27 mouse cellular contexts compared by ENCODE assay signal in genomic region chr13:33661105-33661504, GRCm38 (mm10). TPM values are rescaled to one million over a fixed set of nuclear protein-coding genes. Genes with fewer than 3 reads are reported as not detected.
DNase-seq lines count a peak whose midpoint lies in the region; ATAC-seq and TF ChIP-seq lines count a peak whose summit lies in the region.
"Had no signal": no experiment of that assay in that cellular context is flagged by ENCODE, and none has a peak within 500 bp of the region (broad histone marks: within the 10 kb centered on the region; RNA-seq: fewer than 3 reads in every experiment).

TSS of gene Serpinb6d (plus strand) at chr13:33661405.

- no peak for TF ChIP-seq EP300 in stomach, postnatal 0 days (optimal IDR thresholded peaks at IDR 0.05)

- no peak within 1 kb of the TSS for H3K9ac ChIP-seq in kidney, embryonic 14.5 days (ENCODE audit: low read depth, low read length)
- no peak within 1 kb of the TSS for H3K9ac ChIP-seq in stomach, embryonic 15.5 days
- H3K9ac ChIP-seq in stomach, postnatal 0 days (ENCODE audit: low read length) = no peak within 1 kb of the TSS
- H3K9ac ChIP-seq: embryonic facial prominence, embryonic 12.5 days; forebrain, embryonic 13.5 days had no signal

- H3K4me3 ChIP-seq in gastrocnemius, adult 2 months = no peak within 1 kb of the TSS
- no peak within 1 kb of the TSS for H3K4me3 ChIP-seq in kidney, adult 2 months (ENCODE audit: insufficient read depth, low read depth, low read length)
- no peak within 1 kb of the TSS for H3K4me3 ChIP-seq in kidney, embryonic 14.5 days (ENCODE audit: low read length)
- H3K4me3 ChIP-seq in stomach, embryonic 15.5 days (replicated peaks) = no peak within 1 kb of the TSS
- H3K4me3 ChIP-seq in stomach, postnatal 0 days (ENCODE audit: low read depth, low read length) = no peak within 1 kb of the TSS
- H3K4me3 ChIP-seq: embryonic facial prominence, embryonic 10.5 days; embryonic facial prominence, embryonic 12.5 days; forebrain, embryonic 13.5 days had no signal

- no peaks in the 10 kb centered on the region for H3K36me3 ChIP-seq in kidney, adult 2 months (ENCODE audit: control insufficient read depth, insufficient read depth, low read length)
- no peaks in the 10 kb centered on the region for H3K36me3 ChIP-seq in kidney, embryonic 14.5 days (ENCODE audit: control insufficient read depth, insufficient read depth, low read length)
- H3K36me3 ChIP-seq in stomach, embryonic 15.5 days = no peaks in the 10 kb centered on the region
- no peaks in the 10 kb centered on the region for H3K36me3 ChIP-seq in stomach, postnatal 0 days (ENCODE audit: control insufficient read depth, insufficient read depth, low read length)
- H3K36me3 ChIP-seq: embryonic facial prominence, embryonic 10.5 days; embryonic facial prominence, embryonic 12.5 days; G1E had no signal

- TF ChIP-seq POLR2A in kidney, adult 2 months (IDR thresholded peaks at IDR 0.05; ENCODE audit: low read depth, low read length) = no peak

- intact Hi-C loops in gastrocnemius, adult 2 months (cut with DNase I) = no loop called here

- ATAC-seq in kidney, embryonic 14.5 days (ENCODE audit: low FRiP score, low TSS enrichment) = no peak
- ATAC-seq in stomach, embryonic 15.5 days (ENCODE audit: insufficient read depth, low FRiP score, low read depth) = 0 out of 2 replicates have a peak, but pooled peaks have one; percentile 47
- no peak for ATAC-seq in stomach, postnatal 0 days (ENCODE audit: low FRiP score, low TSS enrichment)
- ATAC-seq: activated CD4-positive, CD25-positive, alpha-beta regulatory T cell, adult 4 months; CD4-positive, CD25-positive, alpha-beta regulatory T cell, adult 4 months; forebrain, embryonic 13.5 days; Patski had no signal

- H3K9me3 ChIP-seq in kidney, embryonic 14.5 days (ENCODE audit: control insufficient read depth, low read length) = peaks cover 2% of the 10 kb centered on the region; the same call in 1 of the 2 replicates
- H3K9me3 ChIP-seq in stomach, embryonic 15.5 days = no peaks in the 10 kb centered on the region
- no peaks in the 10 kb centered on the region for H3K9me3 ChIP-seq in stomach, postnatal 0 days (ENCODE audit: control insufficient read depth, low read length)
- H3K9me3 ChIP-seq: G1E had no signal

- TF ChIP-seq CTCF in gastrocnemius, adult 2 months (IDR thresholded peaks at IDR 0.05) = no peak
- no peak for TF ChIP-seq CTCF in kidney, adult 2 months (conservative IDR thresholded peaks at IDR 0.05; ENCODE audit: insufficient read depth, insufficient read length, low read depth, low read length)
- no peak for TF ChIP-seq CTCF in stomach, postnatal 0 days (IDR thresholded peaks at IDR 0.05; ENCODE audit: low read depth)

- no peak within 1 kb of the TSS for H3K27ac ChIP-seq in gastrocnemius, adult 2 months
- no peak within 1 kb of the TSS for H3K27ac ChIP-seq in kidney, adult 2 months (ENCODE audit: insufficient read depth, low read depth, low read length)
- H3K27ac ChIP-seq in kidney, embryonic 14.5 days (ENCODE audit: low read depth, low read length) = no peak within 1 kb of the TSS
- no peak within 1 kb of the TSS for H3K27ac ChIP-seq in stomach, embryonic 15.5 days
- no peak within 1 kb of the TSS for H3K27ac ChIP-seq in stomach, postnatal 0 days (replicated peaks)
- H3K27ac ChIP-seq: embryonic facial prominence, embryonic 10.5 days; embryonic facial prominence, embryonic 12.5 days; forebrain, embryonic 13.5 days had no signal

- H3K27me3 ChIP-seq in kidney, adult 2 months (replicated peaks; ENCODE audit: control insufficient read depth, insufficient read depth, low read length) = no peaks in the 10 kb centered on the region
- H3K27me3 ChIP-seq in kidney, embryonic 14.5 days (ENCODE audit: control insufficient read depth, insufficient read depth, low read length) = no peaks in the 10 kb centered on the region
- no peaks in the 10 kb centered on the region for H3K27me3 ChIP-seq in stomach, embryonic 15.5 days (replicated peaks)
- no peaks in the 10 kb centered on the region for H3K27me3 ChIP-seq in stomach, postnatal 0 days (ENCODE audit: control insufficient read depth, insufficient read depth, low read length)
- H3K27me3 ChIP-seq: CH12.LX; embryonic facial prominence, embryonic 12.5 days; forebrain, embryonic 13.5 days had no signal

- H3K4me2 ChIP-seq in kidney, embryonic 14.5 days (replicated peaks; ENCODE audit: low read depth, low read length) = no peak within 1 kb of the TSS
- no peak within 1 kb of the TSS for H3K4me2 ChIP-seq in stomach, embryonic 15.5 days
- H3K4me2 ChIP-seq in stomach, postnatal 0 days (replicated peaks; ENCODE audit: low read depth) = no peak within 1 kb of the TSS
- H3K4me2 ChIP-seq: embryonic facial prominence, embryonic 12.5 days; forebrain, embryonic 13.5 days had no signal

- WGBS in kidney, adult 2 months = 69% methylated on average over 1 of the region's 1 CpGs
- 65% methylated on average over 1 of the region's 1 CpGs for WGBS in kidney, embryonic 14.5 days
- 63% methylated on average over 1 of the region's 1 CpGs for WGBS in stomach, embryonic 15.5 days
- WGBS in stomach, postnatal 0 days = 58% methylated on average over 1 of the region's 1 CpGs

- no peaks in the 10 kb centered on the region for H3K4me1 ChIP-seq in kidney, adult 2 months (ENCODE audit: control insufficient read depth, insufficient read depth, low read length)
- H3K4me1 ChIP-seq in kidney, embryonic 14.5 days (ENCODE audit: control insufficient read depth, insufficient read depth, low read length) = no peaks in the 10 kb centered on the region
- H3K4me1 ChIP-seq in stomach, embryonic 15.5 days = no peaks in the 10 kb centered on the region
- no peaks in the 10 kb centered on the region for H3K4me1 ChIP-seq in stomach, postnatal 0 days (replicated peaks; ENCODE audit: control insufficient read depth, insufficient read depth)
- H3K4me1 ChIP-seq: embryonic facial prominence, embryonic 10.5 days; embryonic facial prominence, embryonic 12.5 days; forebrain, embryonic 13.5 days had no signal

- peak; percentile 14 for DNase-seq in gastrocnemius, adult 2 months
- no peak for DNase-seq in gastrocnemius, postnatal 10 days
- peak; percentile 15 for DNase-seq in kidney, adult 2 months
- peak; percentile 0 to 22 for DNase-seq in kidney, postnatal 36 days
- no peak for DNase-seq in kidney, adult 8-10 months
- DNase-seq in stomach, postnatal 0 days (ENCODE audit: low spot score) = no peak
- DNase-seq: adrenal gland, adult 8-10 months; adrenal gland, postnatal 14 days; adrenal gland, postnatal 36 days; B cell, adult 2 months; cerebellum, adult 11-12 months; cerebellum, adult 2 months; cerebellum, adult 9-10 months had no signal

RNA-seq across cellular contexts. Expression of gene Serpinb6d, which starts in this region (rescaled TPM):
- not detected for total RNA-seq in gastrocnemius, adult 2 months (2021)
- total RNA-seq in gastrocnemius, postnatal 10 days (2021) = not detected
- not detected in 2 replicates for polyA plus RNA-seq in kidney, adult 2 months (2012; rRNA removed)
- not detected in 2 replicates for polyA plus RNA-seq in kidney, embryonic 14.5 days (2014; fragmentation: Nextera tagmentation; extraction: Ambion mirVana)
- polyA plus RNA-seq in stomach, embryonic 15.5 days (2015; fragmentation: Nextera tagmentation; extraction: Ambion mirVana) = not detected in 2 replicates
- not detected in 2 replicates for polyA plus RNA-seq in stomach, postnatal 0 days (2015; fragmentation: Nextera tagmentation; extraction: Ambion mirVana)
- total RNA-seq: adrenal gland, adult 18-20 months; adrenal gland, adult 8-10 months; adrenal gland, postnatal 14 days; adrenal gland, postnatal 36 days; CH12.LX; G1E had no signal
- polyA plus RNA-seq: activated CD4-positive, CD25-positive, alpha-beta regulatory T cell, adult 4 months; CD4-positive, CD25-positive, alpha-beta regulatory T cell, adult 4 months; cerebellum, adult 2 months; cortical plate, adult 2 months; embryonic facial prominence, embryonic 10.5 days; embryonic facial prominence, embryonic 12.5 days; embryonic facial prominence, embryonic 14.5 days; forebrain, embryonic 11.5 days; forebrain, embryonic 13.5 days; G1E; Patski had no signal

Comparison
In these comparisons a context has a peak if more than half of its experiments do, and no peak if none do; other contexts are left out.
1. DNase-seq: peak in kidney, postnatal 36 days (2 of 2); none in gastrocnemius, postnatal 10 days (single experiment), kidney, adult 8-10 months (0 of 2) and stomach, postnatal 0 days (single experiment).
2. Peak in DNase-seq in gastrocnemius, adult 2 months; RNA of the gene not detected or under 1 TPM.
3. Peak in DNase-seq in kidney, adult 2 months; RNA of the gene not detected or under 1 TPM.
4. Peak in ATAC-seq in stomach, embryonic 15.5 days; RNA of the gene not detected or under 1 TPM.